Mouse (Mus musculus) adipocyte (in vitro differentiated cells): ENCODE results near the gene Ifit2.
A peak's percentile ranks its signal among the peaks of the same experiment; 100 is the strongest.

Experiments used
- DNase-seq: peaks from one replicate; pipeline ENCODE4 v3.0.0-alpha.2; 2016; ENCODE audit warnings: low spot score

Ifit2 gene

DNA sequence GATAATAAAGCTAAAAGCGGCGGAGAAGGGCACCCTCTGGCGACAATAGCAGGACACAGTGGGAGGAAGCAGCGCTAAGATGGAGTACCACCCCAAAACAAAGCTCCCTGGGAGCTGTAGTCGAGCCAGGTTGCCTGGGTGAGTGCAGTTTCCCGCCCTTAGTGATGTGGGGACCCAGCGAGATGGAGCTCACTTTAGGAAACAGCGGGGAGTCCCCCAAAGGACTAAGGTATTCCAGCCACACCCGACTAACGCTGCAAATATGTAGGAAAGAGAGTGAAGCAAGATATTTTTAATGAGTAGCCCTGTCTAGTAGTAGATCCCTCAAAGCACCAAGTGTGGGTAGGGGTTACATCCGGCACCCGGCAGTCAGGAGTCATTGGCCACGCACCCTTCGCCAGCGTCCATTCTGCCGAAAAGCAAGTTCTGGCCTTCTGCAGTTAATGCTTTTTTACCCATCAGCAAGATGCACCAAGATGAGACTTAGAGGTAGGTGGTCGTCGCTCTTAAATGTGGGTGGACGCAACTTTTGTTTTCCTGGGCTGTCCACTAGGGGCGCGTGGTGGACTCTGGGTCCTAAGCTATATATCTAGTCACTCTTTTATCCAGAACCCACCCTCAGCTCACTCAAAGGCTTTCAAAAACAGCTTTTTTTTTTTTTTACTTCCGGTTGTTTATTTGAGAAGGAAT, at the start of gene Ifit2:
TSS of gene Ifit2 (plus strand) at position 161 of the 690 bp plus-strand sequence.
- peak; percentile 87 for DNase-seq

DNA sequence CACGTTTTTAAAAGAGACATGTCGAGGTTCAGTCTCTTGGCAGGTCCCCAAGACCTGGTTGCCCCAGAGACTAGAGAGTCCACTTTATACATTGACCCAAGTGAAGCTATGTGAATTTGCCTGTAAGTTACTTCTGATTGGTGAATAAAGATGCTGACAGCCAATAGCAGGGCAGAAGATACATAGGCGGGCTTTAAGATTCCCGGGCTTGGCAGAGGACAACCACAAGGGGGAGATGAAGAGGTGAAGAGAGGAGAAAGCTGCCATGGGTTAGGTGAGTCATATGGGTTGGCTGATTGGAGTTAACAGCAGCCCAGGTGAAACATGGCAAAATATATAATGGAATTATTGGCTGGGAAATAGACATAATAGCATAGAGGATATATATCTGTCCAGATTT, 49.7 kb upstream of the Ifit2 start:
- peak; percentile 93 for DNase-seq

DNA sequence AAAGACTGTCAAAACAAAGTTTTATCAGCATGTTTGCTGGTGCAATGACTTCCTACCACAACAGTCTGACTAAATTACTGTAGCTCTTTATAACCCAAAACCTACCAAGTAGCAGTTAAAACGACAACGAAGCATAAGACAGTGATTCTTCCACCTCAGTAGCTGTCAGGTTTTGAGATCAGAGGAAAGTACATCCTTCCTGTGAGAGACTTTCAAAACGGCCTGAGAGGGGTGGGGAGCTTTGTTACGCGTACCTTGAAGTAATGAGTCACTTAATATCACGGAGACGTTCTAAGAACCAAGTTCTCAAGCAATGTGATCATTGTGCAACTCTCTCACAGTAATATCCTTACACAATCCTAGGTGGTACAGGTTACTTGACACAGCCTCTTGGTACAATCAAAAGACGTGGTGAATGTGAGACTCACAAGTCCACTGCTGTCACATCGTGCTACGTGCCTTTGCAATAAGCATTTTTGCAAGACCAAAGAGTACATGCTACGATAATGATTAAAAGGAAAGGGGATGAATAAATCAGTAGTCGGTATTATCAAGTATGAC, 45.3 kb upstream of the Ifit2 start:
- DNase-seq: peak; percentile 17

DNA sequence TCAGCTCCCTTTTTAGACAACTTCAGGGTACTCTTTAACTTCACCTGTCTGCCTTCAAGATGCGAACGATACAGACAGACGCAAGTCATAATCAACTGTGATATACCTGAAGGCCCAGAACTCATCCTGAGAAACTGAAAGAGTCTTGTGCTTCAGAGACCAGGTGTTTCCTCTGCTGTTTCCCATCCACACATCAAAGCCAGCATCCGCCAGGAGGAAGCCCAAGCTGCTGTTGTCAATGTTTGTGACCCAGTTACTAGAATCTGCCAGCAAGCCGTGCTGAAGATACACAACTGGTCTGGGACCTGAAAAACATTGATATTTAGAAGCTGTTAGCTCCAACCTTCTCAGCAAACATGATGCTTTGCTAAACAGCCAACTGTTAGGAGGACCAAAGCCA, 39.8 kb upstream of the Ifit2 start:
- DNase-seq: no peak

DNA sequence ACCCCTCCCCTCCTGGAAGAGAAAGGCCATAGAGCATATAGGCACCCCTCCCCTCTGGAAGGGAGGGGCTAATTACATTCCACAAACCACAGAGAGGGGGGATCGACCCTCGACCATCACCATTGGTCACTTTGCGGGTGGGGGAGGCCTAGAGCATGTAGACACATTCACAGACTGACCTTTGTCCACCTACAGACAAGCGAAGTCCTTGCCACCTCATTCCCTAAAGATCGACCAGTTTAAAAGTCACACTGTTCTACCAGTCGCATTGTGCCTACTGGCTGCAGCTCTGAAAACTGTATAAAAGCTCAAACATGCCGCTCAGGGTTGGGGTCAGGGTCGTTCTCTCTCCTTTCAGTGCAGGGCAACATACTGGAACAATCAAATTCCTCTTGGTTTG, 39.0 kb upstream of the Ifit2 start:
- no peak for DNase-seq

DNA sequence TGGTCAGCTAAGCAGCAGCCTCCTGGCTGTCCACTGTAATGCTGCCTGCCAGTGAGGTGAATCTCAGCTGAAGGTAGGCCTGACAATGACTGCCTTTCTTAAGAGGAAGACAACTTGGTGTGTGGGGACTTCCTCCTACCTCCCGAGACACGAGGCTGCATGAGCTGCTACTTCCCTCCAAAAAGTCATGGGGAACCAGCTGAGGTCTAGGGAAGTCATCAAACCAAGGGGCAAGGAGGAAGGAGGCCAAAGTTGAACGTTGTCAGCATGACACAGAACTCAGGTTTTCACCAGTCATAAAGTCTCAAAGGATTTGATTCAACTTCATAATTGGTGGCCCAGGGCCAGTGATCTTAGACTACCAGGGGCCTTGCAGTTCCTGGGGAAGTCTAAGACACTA, 34.8 kb upstream of the Ifit2 start:
- DNase-seq: peak; percentile 40

DNA sequence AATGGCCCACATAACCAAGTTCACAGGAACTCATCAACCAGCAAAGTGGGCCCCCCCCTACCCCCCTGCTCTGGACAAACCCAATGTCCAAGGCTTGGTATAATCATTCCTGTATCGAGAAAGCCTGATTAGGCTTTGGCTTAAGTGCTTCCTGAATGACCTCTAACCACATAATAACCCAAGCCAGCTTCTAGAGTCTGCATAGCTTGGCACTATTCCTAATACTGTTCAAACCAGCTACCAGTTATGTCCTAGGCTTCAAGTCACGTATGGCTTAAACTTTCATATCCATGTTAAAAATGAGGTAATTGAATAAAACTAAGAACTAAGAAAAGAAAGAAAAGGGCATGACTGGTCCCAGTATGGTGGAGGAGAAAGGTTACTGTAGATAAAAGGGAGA, 34.1 kb upstream of the Ifit2 start:
- peak; percentile 46 for DNase-seq

DNA sequence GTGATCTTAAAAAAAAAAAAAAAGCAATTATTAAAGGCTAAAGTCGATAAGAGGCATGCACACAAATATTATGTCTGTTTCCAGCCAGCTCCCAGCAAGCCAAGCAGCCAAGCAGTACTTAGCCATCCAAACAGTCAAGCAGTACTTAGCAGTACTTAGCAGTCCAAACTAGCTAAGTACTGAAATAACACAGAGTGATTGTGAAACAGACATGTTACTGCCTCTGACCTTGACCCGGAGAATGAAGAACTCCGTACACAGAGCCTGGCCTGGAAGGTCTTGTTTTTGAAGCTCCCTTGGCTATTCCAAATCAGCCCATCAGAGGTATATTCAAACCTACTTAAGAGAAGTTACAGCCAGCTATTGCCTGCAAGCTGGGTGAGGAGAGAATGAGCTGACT, 33.3 kb upstream of the Ifit2 start:
- DNase-seq: peak; percentile 17

DNA sequence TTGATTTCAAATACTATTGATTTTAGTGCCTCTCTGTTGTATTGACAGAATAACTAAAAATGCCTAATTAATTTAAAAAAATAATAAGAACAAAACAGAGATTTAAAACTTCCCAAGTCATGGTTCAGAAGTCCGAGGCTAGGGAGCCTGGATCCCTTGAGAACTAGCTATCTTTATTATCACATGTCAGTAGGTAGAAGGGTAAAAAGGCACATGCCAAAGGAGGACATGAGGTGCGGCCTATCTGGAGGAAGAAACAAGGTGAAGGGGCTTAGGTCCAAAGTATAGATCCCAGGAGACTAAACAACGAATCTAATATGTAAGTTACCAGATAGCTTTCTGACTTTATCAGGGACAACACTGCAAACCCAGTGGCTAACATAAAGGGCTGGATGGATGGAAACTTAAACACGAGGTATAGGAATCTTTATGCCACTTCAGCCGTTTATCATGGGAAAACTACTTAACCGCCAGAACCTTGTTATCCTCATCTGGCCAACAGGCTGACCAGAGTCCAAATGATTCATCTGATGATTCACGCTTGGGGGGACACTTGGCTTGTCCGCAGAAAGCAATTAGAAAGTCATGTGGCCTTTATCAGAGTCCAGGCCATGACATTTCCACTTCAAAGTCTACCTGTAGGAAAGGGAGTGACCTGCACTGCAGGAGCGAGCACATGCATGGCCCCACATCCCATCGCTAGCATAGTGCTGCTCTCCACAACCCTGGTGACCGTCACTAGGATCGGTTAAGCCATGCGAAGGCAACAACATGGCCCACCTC, 32.5 kb upstream of the Ifit2 start:
- no peak for DNase-seq

DNA sequence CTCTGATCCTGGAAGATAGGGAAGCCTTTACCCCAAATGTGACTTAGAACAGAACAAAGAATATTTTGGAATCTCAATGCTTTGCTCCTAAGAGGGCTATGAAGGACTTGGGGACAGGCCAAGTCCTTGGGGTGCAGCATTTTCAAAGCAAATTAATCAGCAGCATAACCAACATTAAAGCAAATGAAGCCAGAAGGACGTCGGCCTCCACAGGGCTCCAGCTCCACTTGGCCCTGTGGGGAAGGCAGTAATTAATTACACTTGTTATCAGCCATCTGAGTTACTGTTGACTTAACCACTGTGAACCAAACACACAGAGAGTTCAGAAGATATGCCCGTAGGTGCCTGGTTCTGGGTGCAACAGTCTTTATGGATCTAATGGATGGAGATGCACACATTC, 31.7 kb upstream of the Ifit2 start:
- no peak for DNase-seq

DNA sequence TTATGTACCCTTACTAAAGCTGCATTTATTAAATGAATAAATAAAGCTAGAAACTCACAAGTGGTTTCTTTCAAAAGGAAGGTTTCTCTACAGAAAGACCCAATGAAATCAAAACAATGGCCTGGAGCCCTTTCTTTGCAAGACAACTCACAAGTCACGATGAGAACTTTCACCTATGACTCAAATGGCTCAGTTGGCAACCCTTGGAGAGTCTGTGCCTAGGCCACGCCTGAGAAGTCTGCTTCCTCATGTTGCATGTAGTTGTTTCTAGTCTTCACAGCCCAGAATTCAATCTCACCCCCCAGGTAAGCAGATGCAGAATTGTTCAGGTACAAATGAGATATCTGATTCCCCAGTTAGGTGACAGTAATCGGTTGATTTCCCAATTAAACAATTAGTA, 30.8 kb upstream of the Ifit2 start:
- DNase-seq: peak; percentile 86

DNA sequence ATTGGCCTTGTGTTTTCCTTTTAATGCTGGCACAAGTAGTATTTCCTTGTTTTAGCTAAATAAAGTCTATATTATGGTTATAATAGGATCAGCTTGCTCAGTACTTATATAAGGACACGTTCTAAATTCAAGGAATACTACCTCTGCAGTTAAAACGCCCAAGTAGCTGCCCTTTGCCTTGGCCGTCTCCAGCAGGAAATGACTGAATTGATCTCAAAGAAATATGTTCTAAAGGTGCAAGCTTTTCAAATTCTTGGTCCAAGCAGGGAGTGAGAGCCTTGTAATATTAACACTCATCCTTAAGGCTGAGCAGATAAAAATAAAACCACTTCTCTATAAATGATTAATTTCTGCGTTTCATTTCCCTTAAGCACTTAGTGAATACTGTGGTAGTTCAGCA, 30.4 kb upstream of the Ifit2 start:
- no peak for DNase-seq

DNA sequence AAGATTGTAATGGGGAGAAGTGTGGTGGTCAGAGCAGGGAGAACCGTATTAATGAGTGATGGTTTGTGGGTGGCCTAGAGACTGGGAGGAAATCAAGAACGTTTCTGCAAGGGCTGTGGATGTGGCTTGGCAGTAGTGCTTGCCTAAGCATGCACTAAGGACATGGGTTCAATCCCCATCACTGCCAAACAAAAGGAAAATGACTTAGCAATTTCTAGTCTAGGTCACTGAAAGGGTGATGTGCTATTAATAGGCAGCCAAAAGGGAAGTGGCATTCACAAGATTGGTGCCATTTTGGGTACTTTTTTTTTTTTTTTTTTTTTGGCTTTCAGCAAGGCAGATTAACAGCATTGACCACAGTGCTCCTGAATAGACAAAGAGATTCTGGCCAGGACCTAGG, 29.1 kb upstream of the Ifit2 start:
- peak; percentile 35 for DNase-seq

DNA sequence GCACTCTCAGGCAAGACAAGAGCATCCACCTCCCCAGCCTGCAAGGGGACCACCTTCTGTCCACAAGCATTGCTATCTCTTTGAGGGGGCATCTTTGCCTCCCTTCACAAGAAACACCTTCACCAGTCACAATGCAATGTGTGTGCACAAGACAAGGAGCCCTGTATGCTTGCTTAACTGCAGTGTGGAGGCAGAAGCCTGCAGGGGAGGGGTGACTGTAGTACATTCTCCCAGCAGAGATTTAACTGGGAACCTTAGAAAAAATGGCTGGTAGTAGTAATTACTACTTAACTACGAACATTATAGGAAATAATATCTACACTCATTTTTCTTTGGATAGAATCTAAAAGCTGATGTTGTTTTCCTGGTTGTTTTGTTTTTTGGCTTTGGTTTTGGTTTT, 28.5 kb upstream of the Ifit2 start:
- no peak for DNase-seq

DNA sequence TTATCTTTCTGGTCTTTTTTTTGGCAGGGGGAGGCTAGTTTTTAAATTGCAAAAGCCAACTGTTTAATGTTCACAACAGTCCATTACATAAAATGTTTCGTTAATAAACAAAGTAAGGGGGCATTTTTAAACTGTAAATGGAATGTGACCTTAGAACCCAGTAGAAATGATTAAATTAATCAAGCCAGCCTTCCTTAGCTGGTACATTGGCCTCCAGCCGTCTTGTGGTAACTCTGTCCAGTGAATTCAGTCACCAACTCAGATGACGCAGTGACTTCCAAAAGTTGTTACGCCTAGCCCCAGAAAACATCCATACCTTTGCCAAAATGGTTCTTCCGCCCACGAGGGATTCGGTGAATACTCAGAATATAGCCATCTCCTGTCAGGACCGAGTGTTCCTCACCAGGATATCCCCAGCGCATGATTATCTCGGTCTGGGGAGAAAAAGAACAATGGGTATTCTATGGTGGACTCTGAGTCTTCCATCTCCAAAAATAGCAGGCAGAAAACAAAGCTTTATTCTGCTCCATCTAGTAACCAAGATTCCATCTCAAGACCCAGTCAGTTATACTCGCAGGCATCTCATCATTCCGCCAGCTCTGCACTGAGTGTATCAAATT, 27.3 kb upstream of the Ifit2 start:
- DNase-seq: no peak

DNA sequence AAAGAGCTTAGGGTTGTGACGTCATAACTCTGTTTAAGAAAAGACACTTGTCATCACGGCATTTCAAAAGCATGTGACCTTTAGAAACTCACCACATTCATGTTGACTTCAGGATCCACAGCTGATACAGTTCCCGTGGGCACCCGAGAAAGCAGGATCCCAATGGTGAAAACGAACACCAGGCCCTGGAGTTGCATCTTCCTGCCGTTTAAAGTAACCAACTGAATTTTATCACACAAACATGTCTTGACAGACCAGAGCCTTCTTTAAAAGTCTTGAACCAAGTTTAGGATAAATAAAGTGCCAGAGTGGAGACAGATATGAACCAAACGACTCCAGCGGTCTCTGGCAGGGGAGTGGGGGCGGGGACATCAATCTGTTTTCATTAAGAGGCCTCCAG, 25.8 kb upstream of the Ifit2 start:
- no peak for DNase-seq

DNA sequence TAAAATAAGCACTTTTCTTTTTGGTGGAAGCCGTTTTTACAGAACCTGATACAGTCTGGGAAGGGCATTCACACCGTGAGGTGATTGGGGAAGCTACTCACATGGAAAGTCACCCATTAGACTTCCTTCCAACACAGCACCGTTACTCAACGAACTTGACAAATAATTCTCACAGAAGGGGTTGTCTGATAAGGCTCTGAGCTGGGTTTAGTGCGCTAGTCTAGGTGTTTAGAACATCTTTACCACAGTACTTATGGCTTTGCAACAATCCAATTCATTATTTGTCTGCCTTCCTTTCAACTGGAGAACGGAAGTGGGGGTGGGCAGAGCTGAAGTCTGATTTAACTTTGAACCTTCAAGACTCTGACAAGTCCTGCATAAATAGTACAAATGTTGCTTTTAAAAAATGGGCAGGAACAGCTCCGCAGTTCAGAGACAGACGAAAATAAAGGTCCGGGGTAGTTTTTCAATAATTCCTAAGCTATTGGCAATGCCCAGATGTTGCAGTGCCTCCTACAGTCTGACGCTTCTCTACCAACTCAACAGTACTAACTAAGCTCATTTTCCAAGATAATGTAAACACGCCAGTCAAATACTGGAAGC, 24.1 kb upstream of the Ifit2 start:
- no peak for DNase-seq

DNA sequence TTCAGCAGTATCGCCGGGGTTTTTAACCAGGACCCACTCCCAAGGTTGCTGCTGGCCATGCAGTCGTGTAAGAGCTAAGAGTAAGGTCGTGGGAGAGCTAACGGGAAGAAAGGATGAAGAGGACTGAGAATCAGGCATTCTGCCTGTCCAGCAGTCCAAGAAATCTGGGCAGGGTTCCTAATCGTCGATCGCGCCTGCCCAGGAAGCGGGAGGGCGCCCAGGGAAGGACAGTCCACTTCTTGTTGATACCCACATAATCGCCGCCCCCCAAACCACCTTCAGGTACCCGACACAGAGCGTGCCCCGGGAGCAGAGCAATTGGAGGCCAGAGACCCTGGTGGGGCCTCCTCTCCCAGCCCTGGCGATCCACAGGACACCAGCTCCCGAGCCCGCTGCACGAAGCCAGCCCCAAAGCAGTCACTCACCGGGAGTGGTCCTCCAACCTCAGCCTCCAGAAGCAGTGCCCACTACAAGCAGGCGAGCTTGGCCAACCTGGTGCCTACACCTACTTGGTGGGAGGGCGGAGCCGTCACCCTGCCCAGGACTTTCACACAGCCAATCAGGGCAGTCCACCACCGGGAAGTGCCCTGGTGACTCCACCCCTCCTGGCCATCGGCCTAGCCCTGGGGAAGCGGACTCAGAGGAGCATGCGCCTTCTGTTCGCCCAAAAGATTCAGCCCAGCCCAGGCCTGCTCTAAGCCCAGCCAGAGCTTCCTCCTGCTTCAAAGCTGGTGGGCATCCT, 23.4 kb upstream of the Ifit2 start, which contains the start of gene Lipa:
TSS of gene Lipa (minus strand) at position 534 of the 742 bp plus-strand sequence.
- peak; percentile 99 for DNase-seq

DNA sequence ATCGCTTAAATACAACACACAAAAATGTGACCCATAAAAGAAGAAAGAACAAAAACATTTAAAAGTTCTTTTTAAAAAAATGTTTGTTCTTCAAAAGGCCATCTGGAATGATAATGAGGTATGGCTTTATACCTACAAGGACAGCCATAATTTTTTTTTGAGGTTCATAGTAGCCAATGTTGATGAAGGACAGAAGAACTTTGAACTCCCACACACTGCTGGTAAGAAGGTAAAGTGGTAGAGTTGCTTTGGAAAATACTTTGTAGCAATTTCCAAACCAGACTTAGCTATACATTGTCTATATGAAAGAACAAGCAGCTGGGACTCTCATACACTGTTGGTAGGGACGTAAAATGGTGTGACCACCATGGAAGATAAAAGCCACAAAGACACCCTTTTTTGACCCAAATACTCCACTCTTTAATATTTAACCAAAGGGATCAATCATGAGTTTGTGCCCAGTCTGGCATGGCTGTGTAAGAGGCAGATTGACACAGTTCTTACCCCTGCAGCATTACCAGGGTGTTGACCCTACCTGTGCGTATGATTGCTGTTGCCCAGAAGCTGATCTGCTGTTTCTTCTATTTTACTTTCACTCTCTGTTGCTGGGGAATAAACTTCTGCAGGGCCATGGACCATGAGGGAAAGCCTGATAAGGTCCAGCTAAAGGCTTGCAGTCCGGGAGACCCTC, 18.3 kb upstream of the Ifit2 start:
- no peak for DNase-seq

DNA sequence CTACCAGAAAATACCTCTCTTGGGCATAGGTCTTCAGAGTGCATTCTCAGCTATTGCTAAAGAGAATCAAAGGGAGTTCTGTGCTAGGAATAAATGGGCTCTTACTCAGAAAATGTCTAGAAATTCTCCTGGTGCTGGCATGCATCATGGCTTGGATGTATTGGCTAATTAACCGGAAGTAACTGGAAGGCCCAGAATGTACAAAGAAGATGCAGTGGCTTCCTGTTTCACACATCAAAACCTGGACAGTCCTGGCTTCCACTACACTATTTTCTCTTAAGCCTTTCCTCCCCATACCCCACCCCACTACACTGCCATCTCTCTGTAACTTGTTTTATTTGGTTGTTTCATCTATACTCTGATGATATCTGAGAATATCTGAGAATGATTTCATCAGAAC, 11.1 kb upstream of the Ifit2 start:
- no peak for DNase-seq

DNA sequence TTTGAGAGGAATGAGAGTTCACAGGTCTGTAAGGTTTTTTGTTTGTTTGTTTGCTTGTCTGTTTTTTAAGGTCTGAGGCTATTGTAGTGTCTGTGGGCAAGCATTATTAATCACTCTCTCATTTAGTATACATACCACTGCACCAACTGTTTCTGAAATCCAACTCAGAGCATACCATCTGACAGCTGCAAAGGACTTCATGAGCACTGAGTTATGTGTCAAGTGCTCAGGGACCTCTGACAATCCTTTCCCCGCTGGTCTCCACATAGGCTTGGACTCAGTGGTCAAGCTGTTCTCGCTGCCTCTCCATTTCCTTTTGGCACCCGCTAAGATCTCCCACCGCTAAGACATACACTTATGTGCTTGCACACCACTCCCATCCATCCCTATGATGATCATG, 4.3 kb upstream of the Ifit2 start:
- DNase-seq: no peak
